Mouse (Mus musculus) urinary bladder, postnatal 10 days (tissue): ENCODE results near the gene Zdhhc21.

Experiments
- DNase-seq: peaks from one replicate; pipeline ENCODE4 v3.0.0; 2022; ENCODE audit warnings: low spot score

The Zdhhc21 gene

GRCm38 (mm10) chr4:82859131-82860125 lies at the start of gene Zdhhc21:
Gene Zdhhc21 (minus strand): TSS chr4:82859958.
- DNase-seq = peak; percentile 52

- no peak for DNase-seq
Observed at GRCm38 (mm10) chr4:82895227-82895626, 35.5 kb upstream of the Zdhhc21 start.

GRCm38 (mm10) chr4:82892247-82892646 lies 32.5 kb upstream of the Zdhhc21 start:
- DNase-seq = no peak

- DNase-seq = no peak
Observed at GRCm38 (mm10) chr4:82891566-82891965, 31.8 kb upstream of the Zdhhc21 start.

GRCm38 (mm10) chr4:82891049-82891448 lies 31.3 kb upstream of the Zdhhc21 start:
- DNase-seq = no peak

- DNase-seq = no peak
Observed at GRCm38 (mm10) chr4:82890585-82890984, 30.8 kb upstream of the Zdhhc21 start.

- DNase-seq = no peak
Observed at GRCm38 (mm10) chr4:82886148-82886547, 26.4 kb upstream of the Zdhhc21 start.

GRCm38 (mm10) chr4:82885535-82885913 lies 25.8 kb upstream of the Zdhhc21 start:
- DNase-seq = no peak

- DNase-seq = no peak
Observed at GRCm38 (mm10) chr4:82884636-82885534, 25.1 kb upstream of the Zdhhc21 start, which contains the start of gene Cer1. Gene Cer1 (minus strand): TSS chr4:82885148.

GRCm38 (mm10) chr4:82882500-82882899 lies 22.7 kb upstream of the Zdhhc21 start:
- no peak for DNase-seq

- DNase-seq = no peak
Observed at GRCm38 (mm10) chr4:82881366-82881765, 21.6 kb upstream of the Zdhhc21 start.

- no peak for DNase-seq
Observed at GRCm38 (mm10) chr4:82880243-82880642, 20.5 kb upstream of the Zdhhc21 start.

- no peak for DNase-seq
Observed at GRCm38 (mm10) chr4:82879152-82879551, 19.4 kb upstream of the Zdhhc21 start.

- no peak for DNase-seq
Observed at GRCm38 (mm10) chr4:82876656-82877055, 16.9 kb upstream of the Zdhhc21 start.

GRCm38 (mm10) chr4:82875532-82875931 lies 15.8 kb upstream of the Zdhhc21 start:
- DNase-seq = no peak

- no peak for DNase-seq
Observed at GRCm38 (mm10) chr4:82874791-82875190, 15.0 kb upstream of the Zdhhc21 start.

- no peak for DNase-seq
Observed at GRCm38 (mm10) chr4:82872548-82872947, 12.8 kb upstream of the Zdhhc21 start.

- DNase-seq = no peak
Observed at GRCm38 (mm10) chr4:82872121-82872520, 12.4 kb upstream of the Zdhhc21 start.

- DNase-seq = no peak
Observed at GRCm38 (mm10) chr4:82870931-82871330, 11.2 kb upstream of the Zdhhc21 start.

GRCm38 (mm10) chr4:82867731-82868445 lies 8.1 kb upstream of the Zdhhc21 start:
- no peak for DNase-seq

GRCm38 (mm10) chr4:82867111-82867510 lies 7.4 kb upstream of the Zdhhc21 start:
- DNase-seq = no peak
